Mouse (Mus musculus): ENCODE measurements at regions not wholly inside any gene's neighbourhood (a gene's known extent, or its start where the extent isn't known, plus 50 kb on each side); places are given as distances from the start of the nearest gene placed in this dataset.

- TF ChIP-seq POLR2AphosphoS2 (IDR thresholded peaks at IDR 0.05; ENCODE audit: low read depth, low read length) (no peak), CHD2 (IDR thresholded peaks at IDR 0.05; ENCODE audit: low read length) (no peak), EP300 (IDR thresholded peaks at IDR 0.05; ENCODE audit: low read length) (no peak), CTCF (conservative IDR thresholded peaks at IDR 0.05 in 1 of 2, IDR thresholded peaks at IDR 0.05 in 1 of 2; ENCODE audit: low read depth in 2 of 2, low read length in 2 of 2) (no peak), POLR2A (IDR thresholded peaks at IDR 0.05; ENCODE audit: low read depth, low read length) (no peak), CHD1 (IDR thresholded peaks at IDR 0.05; ENCODE audit: low read depth, low read length) (no peak), ELF1 (IDR thresholded peaks at IDR 0.05; ENCODE audit: low read depth, low read length) (no peak), MAX (IDR thresholded peaks at IDR 0.05; ENCODE audit: low read length) (no peak), USF1 (IDR thresholded peaks at IDR 0.05; ENCODE audit: low read depth, low read length) (no peak), UBTF (IDR thresholded peaks at IDR 0.05; ENCODE audit: low read depth, low read length) (no peak), ZC3H11A (IDR thresholded peaks at IDR 0.05; ENCODE audit: low read depth, low read length) (no peak), HCFC1 (IDR thresholded peaks at IDR 0.05; ENCODE audit: low read depth, low read length) (no peak)
Measured at GRCm38 (mm10) chr5:7719557-7719956, 240.7 kb upstream of the Steap4 start.
